Mouse (Mus musculus) heart, postnatal 10 days (tissue): ENCODE data around the gene Pex1. TPM values are rescaled to one million over a fixed set of nuclear protein-coding genes. Genes with fewer than 3 reads are reported as not detected.
"Not testable (repeated sequence)": the region's sequence is repeated elsewhere in the genome, so short reads cannot be mapped to it uniquely, and the experiment has no call there.

Source experiments
- DNase-seq, 2 experiments: peaks; one replicate each; pipeline ENCODE4 v3.0.0; 2021
- intact Hi-C: fragments of 180-260 bp; cut with DNase I; formaldehyde crosslinking; loops from one replicate; pipeline ENCODE4 v1.15.1; 2025
- total RNA-seq, 2 experiments: library from RNA; stranded (reverse); gene quantifications; 2 replicates each; pipeline ENCODE4 v1.2.3; 2021

Pex1 gene
- total RNA-seq, 2 experiments from 2014 or later = 11.0 to 12.1 TPM

GRCm38 (mm10) chr5:3635286-3635685 is 39.4 kb downstream of the Pex1 start:
- DNase-seq = no peak
- intact Hi-C loops = no loop called here

GRCm38 (mm10) chr5:3644621-3645020 is 48.8 kb downstream of the Pex1 start:
- intact Hi-C loops = loop anchor here (5.0 kb wide), 1 partner anchor 463 kb away; no protein-coding TSS in a partner anchor
- no peak for DNase-seq

- DNase-seq = no peak
- intact Hi-C loops = loop anchor here (5.0 kb wide), 1 partner anchor 462 kb away; no protein-coding TSS in a partner anchor
These were observed 49.5 kb downstream of the Pex1 start for GRCm38 (mm10) chr5:3645326-3645725.

GRCm38 (mm10) chr5:3646539-3646938 is 50.7 kb downstream of the Pex1 start:
- DNase-seq = peak in 1 of 2 experiments; percentile 4

GRCm38 (mm10) chr5:3646991-3647707 is 51.3 kb downstream of the Pex1 start:
- intact Hi-C loops = loop anchor here (2.0 to 5.0 kb wide), 2 partner anchors 156 to 460 kb away; partner anchors contain the start of genes Ankib1 and Krit1
- DNase-seq = peak; percentile 62 to 66

More at GRCm38 (mm10) chr5:3646539-3646938, 50.7 kb downstream of the Pex1 start:
- intact Hi-C loops = loop anchor here (2.0 to 5.0 kb wide), 2 partner anchors 156 to 461 kb away; partner anchors contain the start of genes Ankib1 and Krit1

GRCm38 (mm10) chr5:3647708-3648121 is 51.8 kb downstream of the Pex1 start:
- intact Hi-C loops = loop anchor here (2.0 to 5.0 kb wide), 2 partner anchors 155 to 460 kb away; partner anchors contain the start of genes Ankib1 and Krit1

GRCm38 (mm10) chr5:3648206-3648848 is 52.5 kb downstream of the Pex1 start:
- intact Hi-C loops = loop anchor here (5.0 kb wide), 1 partner anchor 459 kb away; no protein-coding TSS in a partner anchor
- no peak for DNase-seq

More at GRCm38 (mm10) chr5:3647708-3648121, 51.8 kb downstream of the Pex1 start:
- DNase-seq = peak; percentile 90 to 91

- intact Hi-C loops = loop anchor here (5.0 kb wide), 1 partner anchor 458 kb away; no protein-coding TSS in a partner anchor
- no peak for DNase-seq
These were observed 53.0 kb downstream of the Pex1 start for GRCm38 (mm10) chr5:3648849-3649210.

- intact Hi-C loops = no loop called here
- DNase-seq = no peak
These were observed 55.0 kb downstream of the Pex1 start, which contains the start of gene Tmbim7 for GRCm38 (mm10) chr5:3650881-3651280. Gene Tmbim7, plus strand, starts transcription at chr5:3651181.

- intact Hi-C loops = no loop called here
- no peak for DNase-seq
These were observed 55.8 kb downstream of the Pex1 start for GRCm38 (mm10) chr5:3651621-3652020.

GRCm38 (mm10) chr5:3652903-3653575 is 57.2 kb downstream of the Pex1 start:
- DNase-seq, intact Hi-C loops: not testable (repeated sequence)

- DNase-seq = no peak
- intact Hi-C loops = no loop called here
These were observed 57.9 kb downstream of the Pex1 start for GRCm38 (mm10) chr5:3653801-3654200.

GRCm38 (mm10) chr5:3657085-3657484 is 61.2 kb downstream of the Pex1 start, which contains the start of gene Gatad1:
Gene Gatad1, minus strand, starts transcription at chr5:3657185.
- no peak for DNase-seq
- intact Hi-C loops = no loop called here

GRCm38 (mm10) chr5:3665225-3665624 is 69.4 kb downstream of the Pex1 start:
- no peak for DNase-seq
- intact Hi-C loops = no loop called here

GRCm38 (mm10) chr5:3666585-3666984 is 70.7 kb downstream of the Pex1 start:
- intact Hi-C loops = no loop called here
- no peak for DNase-seq

GRCm38 (mm10) chr5:3669938-3670554 is 74.2 kb downstream of the Pex1 start:
- no peak for DNase-seq
- intact Hi-C loops = no loop called here
